ENCODE assay signal across 8 mouse cellular contexts in genomic region chr2:34249141-34249960, GRCm38 (mm10).
DNase-seq lines count a peak whose midpoint lies in the region; ATAC-seq lines count a peak whose summit lies in the region.

No protein-coding gene starts in this region.

- peak overlapping the region; percentile 93 for H3K27ac ChIP-seq in hindbrain, embryonic 13.5 days

- peak overlapping the region; percentile 73 for H3K4me2 ChIP-seq in hindbrain, embryonic 13.5 days

- WGBS in hindbrain, embryonic 13.5 days, result 1% methylated on average over 15 of the region's 15 CpGs

- H3K4me3 ChIP-seq in hindbrain, embryonic 13.5 days, result peak overlapping the region; percentile 43

- H3K36me3 ChIP-seq in hindbrain, embryonic 13.5 days, result no peaks in the 10 kb centered on the region

- ATAC-seq in hindbrain, embryonic 13.5 days (ENCODE audit: low FRiP score), result peak; percentile 90

- peak overlapping the region; percentile 67 for H3K9ac ChIP-seq in hindbrain, embryonic 13.5 days

- no peaks in the 10 kb centered on the region for H3K9me3 ChIP-seq in hindbrain, embryonic 13.5 days

- peak; percentile 95 for DNase-seq in ZHBTc4 (ENCODE audit: low read depth, low spot score)
- DNase-seq in cerebellum, adult 9-11 months, result peak; percentile 40
- DNase-seq in frontal cortex, postnatal 10 days (ENCODE audit: low spot score in 2 of 2), result peak; percentile 16 to 43
- peak; percentile 23 to 27 for DNase-seq in layer of hippocampus, postnatal 36 days
- DNase-seq in lung, postnatal 10 days, result peak; percentile 64
- peak; percentile 87 for DNase-seq in retina, embryonic 14.5 days (ENCODE audit: low spot score)
- peak; percentile 10 to 24 for DNase-seq in urinary bladder, postnatal 36 days (ENCODE audit: low spot score in 2 of 2)

- no peaks in the 10 kb centered on the region for H3K27me3 ChIP-seq in hindbrain, embryonic 13.5 days

- peaks cover 63% of the 10 kb centered on the region for H3K4me1 ChIP-seq in hindbrain, embryonic 13.5 days (replicated peaks)

Comparison
In these comparisons a context has a peak if more than half of its experiments do, and no peak if none do; other contexts are left out.
1. Peak in every context shown above with its lines: DNase-seq, ATAC-seq, H3K4me3 ChIP-seq and H3K27ac ChIP-seq.
2. DNase-seq: peak in every context shown above with its lines; median percentile 95 in ZHBTc4; 87 in retina, embryonic 14.5 days; 64 in lung, postnatal 10 days; 40 in cerebellum, adult 9-11 months; 30 in frontal cortex, postnatal 10 days; 25 in layer of hippocampus, postnatal 36 days; 17 in urinary bladder, postnatal 36 days.